Mouse (Mus musculus) thymus, postnatal 4 days (tissue): ENCODE measurements around the gene S1pr5.
"Not testable (repeated sequence)": the region's sequence is repeated elsewhere in the genome, so short reads cannot be mapped to it uniquely, and the experiment has no call there.

Experiments
- DNase-seq: peaks from one replicate; pipeline ENCODE4 v3.0.0; 2021

Gene S1pr5

GRCm38 (mm10) chr9:21266889-21267288 lies 18.6 kb upstream of the S1pr5 start:
- no peak for DNase-seq

GRCm38 (mm10) chr9:21265611-21266010 lies 17.4 kb upstream of the S1pr5 start:
- DNase-seq: no peak

- DNase-seq: peak; percentile 94
Observed at GRCm38 (mm10) chr9:21265000-21265561, 16.8 kb upstream of the S1pr5 start, which contains the start of gene Atg4d. Gene Atg4d, plus strand, starts transcription at chr9:21265293.

GRCm38 (mm10) chr9:21264272-21264999 lies 16.2 kb upstream of the S1pr5 start:
- no peak for DNase-seq

- no peak for DNase-seq
Observed at GRCm38 (mm10) chr9:21261831-21262230, 13.6 kb upstream of the S1pr5 start.

- no peak for DNase-seq
Observed at GRCm38 (mm10) chr9:21260491-21261040, 12.3 kb upstream of the S1pr5 start.

- not testable (repeated sequence) for DNase-seq
Observed at GRCm38 (mm10) chr9:21256349-21256748, 8.1 kb upstream of the S1pr5 start.

- no peak for DNase-seq
Observed at GRCm38 (mm10) chr9:21254690-21255089, 6.4 kb upstream of the S1pr5 start.

- DNase-seq: no peak
Observed at GRCm38 (mm10) chr9:21251116-21251735, 3.0 kb upstream of the S1pr5 start.

- DNase-seq: no peak
Observed at GRCm38 (mm10) chr9:21250509-21250908, 2.3 kb upstream of the S1pr5 start.

- no peak for DNase-seq
Observed at GRCm38 (mm10) chr9:21249629-21250508, 1.6 kb upstream of the S1pr5 start.

- no peak for DNase-seq
Observed at GRCm38 (mm10) chr9:21246342-21246741, 1.9 kb downstream of the S1pr5 start.

GRCm38 (mm10) chr9:21245113-21245487 lies 3.1 kb downstream of the S1pr5 start:
- DNase-seq: no peak

- peak; percentile 47 for DNase-seq
Observed at GRCm38 (mm10) chr9:21244428-21245112, 3.7 kb downstream of the S1pr5 start.

- no peak for DNase-seq
Observed at GRCm38 (mm10) chr9:21243826-21244427, 4.3 kb downstream of the S1pr5 start.

GRCm38 (mm10) chr9:21241343-21241742 lies 6.9 kb downstream of the S1pr5 start:
- peak; percentile 93 for DNase-seq

GRCm38 (mm10) chr9:21239465-21239848 lies 8.8 kb downstream of the S1pr5 start:
- DNase-seq: peak; percentile 31

GRCm38 (mm10) chr9:21238733-21239464 lies 9.3 kb downstream of the S1pr5 start, which contains the start of gene Keap1:
Gene Keap1, minus strand, starts transcription at chr9:21239361.
- peak; percentile 90 for DNase-seq

GRCm38 (mm10) chr9:21238004-21238732 lies 10.1 kb downstream of the S1pr5 start:
- peak; percentile 22 for DNase-seq

GRCm38 (mm10) chr9:21237368-21238003 lies 10.8 kb downstream of the S1pr5 start:
- peak; percentile 70 for DNase-seq
